Mouse (Mus musculus) urinary bladder, postnatal 4 days (tissue): Measurements from ENCODE around the gene C1qtnf6.

ENCODE experiments used
- DNase-seq, 2 experiments: peaks; one replicate each; pipeline ENCODE4 v3.0.0; 2021 to 2022; ENCODE audit warnings: low spot score in 2 of 2

Gene C1qtnf6

DNA sequence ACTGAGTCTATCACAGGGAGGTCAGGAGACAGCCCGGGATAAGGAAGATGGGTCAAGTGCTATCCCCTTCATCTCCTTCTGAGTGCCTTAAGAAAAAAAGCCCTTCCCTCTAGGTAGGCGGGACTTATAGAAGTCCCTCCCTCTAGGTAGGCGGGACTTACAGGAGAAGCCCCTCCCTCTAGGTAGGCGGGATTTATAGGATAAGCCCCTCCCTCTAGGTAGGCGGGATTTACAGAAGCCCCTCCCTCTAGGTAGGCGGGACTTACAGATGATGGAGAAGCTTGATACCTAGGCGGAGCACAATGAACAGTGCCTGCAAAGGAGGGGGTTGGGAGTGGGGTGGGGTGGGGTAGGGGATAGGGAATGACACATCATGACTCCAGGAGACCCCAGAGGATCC is 51.1 kb downstream of the C1qtnf6 start:
- DNase-seq, result no peak

- DNase-seq, result no peak
Measured at GRCm38 (mm10) chr15:78479470-78479869, 51.7 kb downstream of the C1qtnf6 start.

GRCm38 (mm10) chr15:78478073-78478472 is 53.1 kb downstream of the C1qtnf6 start:
- no peak for DNase-seq

- no peak for DNase-seq
Measured at GRCm38 (mm10) chr15:78476878-78477277, 54.3 kb downstream of the C1qtnf6 start.

- DNase-seq, result no peak
Measured at GRCm38 (mm10) chr15:78475604-78476031, 55.6 kb downstream of the C1qtnf6 start.

GRCm38 (mm10) chr15:78473442-78473841 is 57.8 kb downstream of the C1qtnf6 start:
- DNase-seq, result no peak
